Mouse (Mus musculus) midbrain, postnatal 0 days (tissue): Measurements from ENCODE around the gene Olfr1289. TPM values are rescaled to one million over a fixed set of nuclear protein-coding genes. Genes with fewer than 3 reads are reported as not detected.

Source experiments
- ATAC-seq: fragments of 200-750 bp; cut with Nextera tagmentation; 2 replicates; pipeline ENCODE4 v1.8.0; 2017; ENCODE audit warnings: moderate number of reproducible peaks, mild to moderate bottlenecking, moderate TSS enrichment, moderate library complexity; ENCODE audit not compliant: low FRiP score
- DNase-seq: peaks from one replicate; pipeline ENCODE4 v3.0.0-alpha.2; 2015; ENCODE audit warnings: low spot score
- H3K27ac ChIP-seq: fragments of 300-500 bp; sonication (generic); 2 replicates; pipeline ENCODE4 v1.5.1; 2014; ENCODE audit warnings: low read depth, mild to moderate bottlenecking, low read length, mixed read lengths
- H3K27me3 ChIP-seq: fragments of 300-500 bp; sonication (generic); 2 replicates; pipeline ENCODE4 v1.6.1; 2014; ENCODE audit warnings: low read length, control low read depth, mixed read lengths; ENCODE audit not compliant: insufficient read depth
- H3K36me3 ChIP-seq: fragments of 300-500 bp; sonication (generic); 2 replicates; pipeline ENCODE4 v1.6.1; 2014; ENCODE audit warnings: low read length, control low read depth, mixed read lengths; ENCODE audit not compliant: insufficient read depth
- H3K4me1 ChIP-seq: fragments of 300-500 bp; sonication (generic); 2 replicates; pipeline ENCODE4 v1.6.1; 2014; ENCODE audit warnings: mild to moderate bottlenecking, control low read depth, antibody characterized with exemption, low read length, mixed read lengths; ENCODE audit not compliant: insufficient read depth
- H3K4me2 ChIP-seq: fragments of 300-500 bp; sonication (generic); 2 replicates; pipeline ENCODE4 v1.6.1; 2014; ENCODE audit warnings: low read depth, mild to moderate bottlenecking, low read length, mixed read lengths; ENCODE audit not compliant: poor library complexity, severe bottlenecking
- H3K4me3 ChIP-seq: fragments of 300-500 bp; sonication (generic); 2 replicates; pipeline ENCODE4 v1.5.1; 2014; ENCODE audit warnings: low read depth, mild to moderate bottlenecking, low read length, moderate library complexity
- H3K9ac ChIP-seq: fragments of 300-500 bp; sonication (generic); replicated peaks from 2 replicates; pipeline ENCODE4 v1.6.1; 2014; ENCODE audit warnings: mild to moderate bottlenecking, low read length, moderate library complexity, mixed read lengths; ENCODE audit not compliant: poor library complexity, severe bottlenecking
- H3K9me3 ChIP-seq: fragments of 300-500 bp; sonication (generic); 2 replicates; pipeline ENCODE4 v1.6.1; 2016; ENCODE audit warnings: low read length, control low read depth
- CTCF ChIP-seq: IDR thresholded peaks from 2 replicates; pipeline ENCODE4 v1.5.1; 2016; ENCODE audit warnings: antibody characterized with exemption, mild to moderate bottlenecking
- WGBS: fragments of 180-500 bp; shearing (Covaris S2); extraction: QIAGEN DNeasy Blood & Tissue Kit; methylation state at CpG from one replicate; pipeline ENCODE4 v1.1.7; 2014; 5-methylcytosine and 5-hydroxymethylcytosine counted together
- polyA plus RNA-seq: library from polyadenylated mRNA; unstranded; fragments of >200 nt; fragmentation: Nextera tagmentation; extraction: Ambion mirVana; gene quantifications from 2 replicates; pipeline ENCODE4 v1.2.1, GENCODE M21; 2015
- total RNA-seq: library from RNA; depleted of rRNA; stranded (reverse); fragments of >200 nt; gene quantifications from 2 replicates; pipeline ENCODE4 v1.2.3, GENCODE M21; 2014; rRNA removed

Gene Olfr1289
- total RNA-seq (not detected in 2 replicates), polyA plus RNA-seq (not detected in 2 replicates)

DNA sequence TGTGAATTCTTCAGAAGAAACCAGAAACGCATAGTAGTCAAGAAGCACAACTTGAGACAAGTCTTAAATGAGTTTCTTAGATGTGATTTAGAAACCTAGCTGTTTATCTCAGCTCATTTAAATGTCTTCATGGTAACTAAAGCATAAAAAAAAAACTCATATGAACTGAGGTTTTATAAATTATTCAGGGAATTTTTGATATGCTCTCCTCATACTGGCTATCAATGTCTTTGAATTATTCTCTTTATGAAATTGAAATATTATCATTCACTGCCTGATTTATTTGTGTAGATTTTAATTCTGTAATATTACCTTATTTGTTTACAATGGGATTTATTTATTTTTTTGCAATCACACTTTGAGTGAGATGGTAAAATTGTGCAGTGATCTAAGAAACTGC is at the start of gene Olfr1289:
Gene Olfr1289 (plus strand): TSS at position 301 of the 400 bp plus-strand sequence.
- WGBS = 75% methylated on average over 1 of the region's 1 CpGs
- H3K27me3 ChIP-seq = no peaks in the 10 kb centered on the region
- TF ChIP-seq CTCF = no peak
- H3K4me3 ChIP-seq = no peak within 1 kb of the TSS
- no peak for ATAC-seq
- no peak within 1 kb of the TSS for H3K27ac ChIP-seq
- H3K9ac ChIP-seq = no peak within 1 kb of the TSS
- H3K4me1 ChIP-seq = no peaks in the 10 kb centered on the region
- H3K4me2 ChIP-seq = no peak within 1 kb of the TSS
- no peak for DNase-seq
- no peaks in the 10 kb centered on the region for H3K9me3 ChIP-seq
- H3K36me3 ChIP-seq = no peaks in the 10 kb centered on the region

DNA sequence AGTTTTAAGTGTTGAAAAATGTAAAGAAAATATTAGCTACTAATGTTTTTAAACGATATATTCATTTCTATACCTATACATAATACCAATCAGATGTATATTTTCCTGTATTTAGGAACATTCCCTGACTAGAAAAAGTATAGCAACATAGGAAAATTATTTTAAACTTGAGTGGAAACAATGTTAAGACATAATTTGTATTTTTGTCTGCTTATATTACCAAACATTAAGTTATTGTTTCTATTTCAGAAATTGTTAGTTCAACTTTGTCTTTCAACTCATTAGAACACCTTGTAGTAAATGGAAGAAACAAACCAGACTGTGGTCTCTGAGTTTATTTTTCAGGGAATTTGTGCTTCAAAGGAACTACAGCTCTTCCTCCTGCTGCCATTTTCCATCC is 31.8 kb upstream of the Olfr1289 start, which contains the start of gene Olfr1287:
Gene Olfr1287 (plus strand): TSS at position 301 of the 400 bp plus-strand sequence.
- Histone ChIP-seq H3K4me1 (no peaks in the 10 kb centered on the region), H3K36me3 (no peaks in the 10 kb centered on the region), H3K4me2 (no peak within 1 kb of the TSS), H3K9me3 (no peaks in the 10 kb centered on the region), H3K9ac (no peak within 1 kb of the TSS), H3K27me3 (no peaks in the 10 kb centered on the region), H3K4me3 (no peak within 1 kb of the TSS), H3K27ac (no peak within 1 kb of the TSS)
- DNase-seq (no peak), ATAC-seq (no peak)
- WGBS = 73% methylated on average over 1 of the region's 1 CpGs
- no peak for TF ChIP-seq CTCF

- no peaks in the 10 kb centered on the region for H3K27me3 ChIP-seq
- DNase-seq (no peak), ATAC-seq (no peak)
- 91% methylated on average over 1 of the region's 1 CpGs for WGBS
- no peaks in the 10 kb centered on the region for H3K36me3 ChIP-seq
- no peak for TF ChIP-seq CTCF
- no peak within 1 kb of the TSS for H3K9ac ChIP-seq
- no peak within 1 kb of the TSS for H3K4me2 ChIP-seq
- no peaks in the 10 kb centered on the region for H3K9me3 ChIP-seq
- H3K27ac ChIP-seq = no peak within 1 kb of the TSS
- H3K4me1 ChIP-seq = no peaks in the 10 kb centered on the region
- H3K4me3 ChIP-seq = no peak within 1 kb of the TSS
Measured at GRCm38 (mm10) chr2:111473801-111474200, 6.8 kb upstream of the Olfr1289 start, which contains the start of gene Olfr1288. Gene Olfr1288 (plus strand): TSS chr2:111474101.

GRCm38 (mm10) chr2:111493729-111494128 is 13.1 kb downstream of the Olfr1289 start, which contains the start of gene Olfr1290:
Gene Olfr1290 (minus strand): TSS chr2:111493829.
- no peaks in the 10 kb centered on the region for H3K9me3 ChIP-seq
- no peak for TF ChIP-seq CTCF
- DNase-seq (no peak), ATAC-seq (no peak)
- no peak within 1 kb of the TSS for H3K27ac ChIP-seq
- 80% methylated on average over 5 of the region's 5 CpGs for WGBS
- H3K36me3 ChIP-seq = no peaks in the 10 kb centered on the region
- H3K27me3 ChIP-seq = no peaks in the 10 kb centered on the region
- H3K9ac ChIP-seq = no peak within 1 kb of the TSS
- H3K4me1 ChIP-seq = no peaks in the 10 kb centered on the region
- no peak within 1 kb of the TSS for H3K4me3 ChIP-seq
- no peak within 1 kb of the TSS for H3K4me2 ChIP-seq

DNA sequence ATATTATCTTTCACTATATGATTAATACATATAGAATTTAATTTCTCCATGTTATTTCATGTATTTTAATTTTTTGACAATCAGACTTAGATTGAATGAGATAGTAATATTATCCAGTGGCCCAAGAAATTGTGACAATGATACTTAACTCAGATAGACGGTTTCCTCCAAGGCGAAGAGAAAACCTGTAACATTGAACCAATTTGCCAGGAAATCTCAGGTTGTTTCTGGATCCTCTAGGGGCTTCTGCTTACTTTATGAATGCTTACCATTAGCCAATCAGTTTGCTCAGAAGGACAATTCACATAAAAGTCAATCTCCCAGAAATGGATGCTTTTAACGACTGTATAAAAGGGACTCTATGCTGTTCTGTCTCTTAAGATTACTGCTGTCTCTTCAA is 16.3 kb downstream of the Olfr1289 start, which contains the start of gene Olfr1291-ps1:
Gene Olfr1291-ps1 (plus strand): TSS at position 301 of the 400 bp plus-strand sequence.
- H3K27ac ChIP-seq = no peak within 1 kb of the TSS
- H3K27me3 ChIP-seq = no peaks in the 10 kb centered on the region
- no peak within 1 kb of the TSS for H3K4me2 ChIP-seq
- ATAC-seq (no peak), DNase-seq (no peak)
- no peaks in the 10 kb centered on the region for H3K9me3 ChIP-seq
- no peaks in the 10 kb centered on the region for H3K36me3 ChIP-seq
- H3K4me3 ChIP-seq = no peak within 1 kb of the TSS
- no peak within 1 kb of the TSS for H3K9ac ChIP-seq
- H3K4me1 ChIP-seq = no peaks in the 10 kb centered on the region
- no peak for TF ChIP-seq CTCF
- 91% methylated on average over 3 of the region's 3 CpGs for WGBS

- H3K27me3 ChIP-seq = no peaks in the 10 kb centered on the region
- DNase-seq (no peak), ATAC-seq (no peak)
- no peak overlapping the region for H3K4me2 ChIP-seq
- no peak for TF ChIP-seq CTCF
- 91% methylated on average over 10 of the region's 10 CpGs for WGBS
- H3K27ac ChIP-seq = no peak overlapping the region
- H3K4me1 ChIP-seq = no peaks in the 10 kb centered on the region
- no peaks in the 10 kb centered on the region for H3K36me3 ChIP-seq
- H3K9ac ChIP-seq = no peak overlapping the region
- H3K9me3 ChIP-seq = no peaks in the 10 kb centered on the region
- no peak overlapping the region for H3K4me3 ChIP-seq
Measured at GRCm38 (mm10) chr2:111517451-111517850, 36.8 kb downstream of the Olfr1289 start.
